Mouse (Mus musculus) yolk sac, embryonic 10.5 days (tissue): ENCODE data around the gene Cdc42bpg.
A peak's percentile ranks its signal among the peaks of the same experiment; 100 is the strongest.
"Not testable (repeated sequence)": the region's sequence is repeated elsewhere in the genome, so short reads cannot be mapped to it uniquely, and the experiment has no call there.

Source experiments
- DNase-seq: peaks from one replicate; pipeline ENCODE4 v3.0.0-alpha.2; 2017; ENCODE audit warnings: low spot score

The Cdc42bpg gene

DNA sequence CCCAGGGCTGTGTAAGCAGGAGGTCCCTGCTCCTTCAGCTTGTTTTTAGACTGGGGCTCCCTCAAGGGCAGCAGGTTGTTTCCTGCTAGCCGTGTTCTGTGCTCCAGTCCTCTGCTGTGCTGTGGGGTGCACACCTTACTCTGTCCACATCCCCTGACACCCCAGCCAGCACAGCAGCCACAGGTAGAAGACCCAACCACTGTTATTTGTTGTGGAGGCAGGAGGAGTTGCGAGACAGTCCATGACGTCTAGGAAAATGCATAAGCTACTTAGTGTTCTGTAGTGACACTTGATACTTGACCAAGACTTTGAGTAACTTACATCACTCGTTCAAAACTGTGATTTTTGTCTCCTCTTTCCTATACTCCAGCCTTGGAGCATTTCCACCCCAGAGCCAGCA is 7.3 kb upstream of the Cdc42bpg start:
- DNase-seq, result no peak

DNA sequence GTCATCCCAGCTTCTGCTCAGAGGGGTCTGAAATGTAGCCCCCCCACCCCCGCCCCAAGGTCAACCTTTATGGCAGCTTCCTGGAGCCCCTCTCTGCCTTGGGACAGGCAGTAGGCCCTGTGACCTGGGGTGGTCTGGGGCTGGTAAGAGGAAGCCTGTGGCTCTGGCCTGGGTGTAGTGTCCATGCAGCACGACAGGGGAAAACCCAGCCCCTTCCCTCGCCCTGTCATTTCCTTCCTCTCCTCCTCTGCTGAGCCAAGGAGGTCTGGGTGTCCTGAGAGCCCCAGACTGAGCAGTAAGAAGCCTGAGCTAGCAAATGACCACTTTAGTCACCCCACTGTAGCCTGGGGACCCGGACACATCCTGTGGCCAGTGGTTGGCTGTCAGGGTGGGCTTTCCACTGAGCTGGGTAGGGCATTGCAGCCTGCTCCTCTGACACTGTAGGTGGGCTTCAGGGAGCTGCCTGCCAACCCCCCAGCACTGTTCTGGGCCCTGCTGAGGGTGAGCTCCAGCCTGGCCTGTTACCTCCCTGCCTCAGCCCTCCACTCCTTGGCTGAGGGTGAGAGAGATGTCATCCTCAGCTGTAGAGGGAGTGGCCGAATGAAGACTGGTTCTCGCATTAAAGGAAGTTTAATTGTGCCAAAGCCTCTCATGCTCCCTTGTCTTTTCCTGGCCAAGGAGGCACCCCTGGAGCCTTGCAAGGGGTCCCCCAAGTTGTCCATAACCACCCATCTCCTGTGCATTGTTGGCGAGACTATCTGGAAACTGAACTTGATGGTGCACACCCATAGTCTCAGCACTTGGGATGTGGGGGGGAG is 6.6 kb upstream of the Cdc42bpg start:
- no peak for DNase-seq

DNA sequence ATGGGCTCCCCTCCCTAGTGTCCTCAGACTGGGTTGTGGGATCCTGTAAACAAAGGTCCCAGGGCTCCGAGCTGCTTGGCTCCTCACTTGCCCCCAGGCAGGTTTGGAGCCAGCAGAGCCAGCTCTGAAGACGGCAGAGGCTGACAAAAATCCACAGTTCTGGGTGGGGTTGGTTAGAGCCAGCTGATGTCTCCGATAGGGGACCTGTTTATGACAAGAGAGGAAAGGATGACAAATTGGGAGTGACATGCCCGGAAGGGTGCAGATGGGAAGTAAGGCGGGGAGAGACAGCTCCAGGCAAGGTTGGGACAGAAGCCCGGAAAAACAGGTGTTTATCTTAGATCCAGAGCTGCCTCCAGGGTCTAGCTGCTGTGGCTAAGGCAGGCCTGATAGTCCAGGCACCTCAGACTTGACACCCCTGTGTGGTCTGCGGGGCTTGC is 5.8 kb upstream of the Cdc42bpg start:
- DNase-seq, result no peak

DNA sequence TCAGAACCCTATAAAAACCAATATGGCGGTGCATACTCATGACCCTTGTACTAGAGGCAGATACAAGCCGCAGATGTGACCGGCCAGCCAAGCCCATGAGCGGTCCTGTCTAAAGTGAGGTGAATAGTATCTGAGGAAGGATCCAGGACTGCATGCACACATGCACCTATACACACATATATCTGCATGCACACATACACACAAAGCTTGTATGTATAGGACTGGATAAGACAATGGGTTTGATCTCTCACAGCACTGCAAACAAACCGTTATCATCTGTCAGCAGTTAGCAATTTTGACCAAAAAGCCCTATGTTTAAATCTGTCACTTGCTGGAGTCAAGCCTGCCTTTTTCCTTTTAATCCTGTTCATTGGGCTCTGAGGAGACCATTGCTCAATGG is 4.1 kb upstream of the Cdc42bpg start:
- DNase-seq, result no peak

DNA sequence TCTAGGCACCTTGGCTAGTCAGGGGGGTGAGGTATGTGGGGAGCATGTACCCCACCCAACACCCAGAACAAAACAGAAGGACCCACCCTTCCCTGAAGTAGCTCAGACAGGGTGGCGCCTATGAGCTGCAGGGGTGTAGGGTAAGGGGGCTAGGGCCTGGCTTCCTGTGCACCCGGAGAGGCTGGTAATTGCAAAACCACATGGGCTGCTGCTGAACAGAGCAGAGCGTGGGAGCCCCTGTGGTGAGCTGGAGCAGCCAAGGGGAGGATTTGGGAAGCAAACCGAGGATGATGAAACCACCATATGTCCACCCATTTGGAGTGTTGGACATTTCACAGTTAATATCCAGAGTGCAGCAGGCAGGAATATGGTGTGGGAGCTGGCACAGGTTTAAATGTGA is 3.7 kb upstream of the Cdc42bpg start:
- DNase-seq, result no peak

DNA sequence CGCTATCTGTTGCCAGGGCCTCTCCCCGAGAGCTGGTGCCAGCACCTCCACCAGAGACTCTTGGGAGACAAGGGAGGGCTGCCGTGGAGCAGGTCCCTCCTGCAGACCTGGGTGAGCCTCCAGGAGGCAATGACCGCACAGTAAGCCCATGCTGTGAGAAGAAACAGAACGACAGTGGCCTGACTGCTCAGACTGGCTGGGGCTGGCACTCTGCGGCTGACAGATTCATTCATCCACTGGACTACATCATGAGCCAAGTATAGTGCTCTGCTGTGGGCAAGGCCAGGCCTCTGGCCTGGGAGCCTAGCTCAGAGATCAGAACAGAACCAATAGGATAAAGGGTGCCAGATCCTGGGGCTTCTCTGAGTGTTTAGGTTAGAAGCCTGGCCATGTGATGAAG is 2.4 kb upstream of the Cdc42bpg start:
- DNase-seq, result no peak

DNA sequence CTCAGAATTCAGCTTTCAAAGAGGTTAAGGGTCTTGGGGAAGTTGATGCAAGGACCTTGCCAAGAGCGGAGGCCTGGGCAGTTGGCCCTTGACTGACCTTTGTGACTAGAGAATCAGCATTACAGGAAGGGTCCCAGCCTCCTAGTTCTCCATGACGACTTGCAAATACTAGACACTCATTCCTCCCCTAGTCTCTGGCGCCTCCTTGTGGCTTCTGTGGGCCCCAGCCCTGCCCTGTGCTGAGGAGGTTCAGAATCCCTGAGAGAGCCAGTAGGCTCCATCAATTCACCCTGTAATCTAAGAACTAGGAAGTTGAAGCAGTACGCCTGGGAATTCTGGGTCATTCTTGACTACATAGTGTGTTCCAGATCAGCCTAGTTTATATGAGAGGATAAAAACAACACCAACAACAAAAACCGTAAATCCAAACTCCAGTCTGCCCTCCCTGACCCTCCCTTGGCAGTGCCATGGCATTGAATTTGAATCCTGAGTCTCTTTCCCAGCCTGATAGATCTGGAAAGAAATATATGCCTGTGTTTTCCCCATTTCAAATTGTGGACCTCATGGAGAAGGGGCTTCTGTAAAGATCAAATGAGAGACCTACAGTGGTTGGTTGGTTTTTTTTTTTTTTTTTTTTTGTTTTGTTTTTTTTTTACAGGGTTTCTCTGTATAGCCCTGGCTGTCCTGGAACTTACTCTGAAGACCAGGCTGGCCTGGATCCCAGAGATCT is 1.3 kb upstream of the Cdc42bpg start:
- DNase-seq, result peak; percentile 93

DNA sequence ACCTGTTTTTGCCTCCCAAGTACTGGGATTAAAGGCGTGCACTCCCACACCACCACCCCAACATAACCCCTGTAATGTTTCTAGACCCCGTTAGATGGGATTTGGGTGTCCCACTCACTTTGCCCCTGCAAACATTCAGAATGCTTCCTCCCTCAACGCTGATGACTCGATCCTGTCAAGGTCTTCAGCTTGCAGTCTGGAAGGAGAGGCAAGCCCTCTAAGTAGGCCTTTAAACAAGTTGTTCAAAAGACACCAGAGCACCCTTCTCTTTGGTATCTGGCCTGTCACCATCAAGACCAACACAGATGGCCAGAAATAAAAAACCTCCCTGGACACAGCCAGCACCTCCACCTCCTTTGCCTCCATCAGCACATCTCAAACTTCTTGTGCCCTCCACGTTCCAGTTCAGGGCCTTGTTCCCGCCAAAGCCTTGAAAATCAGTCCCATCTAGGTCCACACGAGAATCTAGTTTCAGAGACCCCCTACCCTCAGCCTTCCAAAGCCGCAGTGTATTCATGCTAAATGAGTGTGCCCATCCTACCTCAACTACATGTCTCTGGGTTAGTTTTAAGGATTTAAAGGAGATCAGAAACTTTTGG is 640 bp upstream of the Cdc42bpg start:
- no peak for DNase-seq

DNA sequence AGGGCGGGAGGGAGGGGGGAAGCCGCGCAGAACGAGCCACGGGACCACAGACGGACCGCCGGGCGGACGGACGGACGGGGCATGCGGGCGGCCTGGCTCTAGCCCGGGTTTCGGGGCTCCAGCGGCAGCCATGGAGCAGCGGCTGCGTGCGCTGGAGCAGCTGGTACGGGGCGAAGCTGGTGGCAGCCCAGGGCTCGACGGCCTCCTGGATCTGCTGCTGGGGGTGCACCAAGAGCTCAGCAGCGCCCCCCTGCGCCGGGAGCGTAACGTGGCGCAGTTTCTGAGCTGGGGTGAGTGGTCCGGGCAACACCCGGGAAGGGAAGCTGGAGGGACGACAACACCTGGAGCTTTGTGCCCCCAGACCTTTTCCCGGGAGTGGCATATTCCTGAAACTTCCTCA is 330 bp downstream of the Cdc42bpg start:
- DNase-seq, result peak; percentile 84

DNA sequence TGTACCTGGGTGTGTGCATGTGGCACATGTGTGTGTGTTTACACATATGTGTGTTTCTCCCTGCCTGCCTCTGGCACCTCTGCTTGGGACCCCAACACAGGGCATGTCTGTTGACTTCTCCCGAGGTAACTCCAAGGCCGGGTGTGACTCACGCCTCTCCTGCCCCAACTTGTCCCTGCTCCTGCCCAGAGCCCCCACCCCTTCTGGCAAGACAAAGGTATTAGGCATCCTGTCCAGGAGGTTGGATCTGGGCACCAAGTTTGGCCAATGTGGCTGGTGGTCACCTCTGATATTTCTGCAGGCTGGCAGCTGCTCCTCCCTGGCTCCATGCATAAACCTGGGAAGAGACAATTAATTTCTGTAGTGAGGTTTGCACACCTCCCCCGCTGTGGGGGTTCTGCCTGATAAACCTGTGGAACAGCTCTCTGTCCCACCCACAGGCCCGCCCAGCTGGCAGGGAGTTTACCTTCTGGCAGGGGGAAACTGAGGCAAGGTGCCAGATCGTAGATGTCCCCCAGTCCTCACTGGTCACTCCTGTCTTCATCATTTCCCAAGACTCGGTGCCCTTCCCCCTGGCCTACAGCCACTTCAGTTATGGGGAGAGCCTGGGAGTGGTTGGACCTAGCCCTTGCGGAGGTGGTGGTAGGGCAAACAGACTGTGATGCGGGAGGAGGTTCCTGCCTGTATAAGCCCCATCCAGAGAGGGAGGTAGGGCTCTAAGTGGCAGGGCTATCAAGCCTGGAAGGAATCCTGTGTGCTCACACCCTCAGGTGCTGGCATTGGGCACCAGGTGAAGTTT is 1.7 kb downstream of the Cdc42bpg start:
- DNase-seq, result no peak

DNA sequence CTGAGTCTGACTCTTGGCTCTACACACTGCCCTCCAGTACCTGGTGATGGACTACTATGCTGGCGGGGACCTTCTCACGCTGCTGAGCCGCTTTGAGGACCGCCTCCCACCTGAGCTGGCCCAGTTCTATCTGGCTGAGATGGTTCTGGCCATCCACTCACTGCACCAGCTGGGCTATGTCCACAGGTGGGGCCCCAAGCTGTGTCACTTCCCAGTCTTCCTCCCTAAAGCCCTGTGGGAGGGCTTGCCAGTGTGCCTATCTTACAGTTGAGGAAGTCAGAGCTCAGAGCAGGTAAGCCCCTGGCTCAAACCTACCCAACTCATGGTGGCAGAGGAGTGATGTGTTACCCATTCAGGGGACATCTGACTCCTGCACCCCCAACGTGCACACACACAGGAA is 3.9 kb downstream of the Cdc42bpg start:
- no peak for DNase-seq

DNA sequence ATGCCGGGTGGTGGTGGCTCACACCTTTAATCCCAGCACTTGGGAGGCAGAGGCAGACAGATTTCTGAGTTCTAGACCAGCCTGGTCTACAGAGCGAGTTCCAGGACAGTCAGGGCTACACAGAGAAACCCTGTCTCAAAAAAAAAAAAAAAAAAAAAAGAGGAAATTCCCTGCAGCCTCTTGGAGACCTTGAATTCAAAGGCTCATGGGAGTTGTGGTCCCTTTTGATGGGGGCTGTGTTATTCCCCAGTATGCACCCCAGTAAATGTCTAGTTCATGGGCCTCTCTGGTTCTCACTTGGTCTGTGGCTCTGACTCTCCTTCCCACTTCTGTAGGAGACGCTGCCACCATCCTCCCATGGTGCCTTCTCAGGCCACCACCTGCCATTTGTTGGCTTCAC is 5.5 kb downstream of the Cdc42bpg start:
- DNase-seq, result not testable (repeated sequence)

DNA sequence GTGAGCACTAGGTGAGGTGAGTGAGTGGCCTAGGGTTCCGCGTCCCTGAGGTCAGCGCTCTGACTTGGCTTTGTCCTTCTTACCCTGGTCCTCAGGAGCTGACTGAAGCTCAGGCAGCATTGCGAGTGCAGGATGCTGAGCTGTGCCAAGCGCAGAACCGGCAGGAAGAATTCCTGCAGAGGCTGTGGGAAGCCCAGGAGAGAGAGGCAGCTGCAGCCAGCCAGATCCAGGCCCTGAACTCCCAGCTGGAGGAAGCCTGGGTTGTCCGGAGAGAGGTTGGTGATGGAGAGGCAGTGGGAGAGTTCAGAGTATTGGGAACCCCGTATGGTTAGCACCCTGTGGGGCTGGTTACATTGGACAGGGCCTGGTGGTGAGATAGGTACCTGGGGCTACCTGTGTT is 7.5 kb downstream of the Cdc42bpg start:
- no peak for DNase-seq

DNA sequence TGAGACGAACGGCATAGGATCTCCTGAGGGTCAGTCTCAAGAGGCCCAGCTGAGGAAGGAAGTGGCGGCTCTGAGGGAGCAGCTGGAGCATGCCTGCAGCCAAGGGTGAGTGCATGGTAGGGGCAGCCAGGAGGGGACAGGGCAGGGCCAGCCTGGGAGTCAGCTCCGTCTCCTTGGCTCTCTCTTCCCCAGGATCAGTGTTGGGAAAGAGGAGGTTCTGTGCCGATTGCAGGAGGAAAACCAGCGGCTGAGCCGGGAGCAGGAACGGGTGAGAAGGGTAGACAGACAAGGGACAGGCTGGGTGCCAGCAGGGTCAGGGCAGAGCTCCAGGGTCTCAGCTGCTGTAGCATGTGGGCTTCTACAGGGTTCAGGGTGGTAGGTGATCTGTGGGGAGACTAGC is 8.3 kb downstream of the Cdc42bpg start:
- no peak for DNase-seq

DNA sequence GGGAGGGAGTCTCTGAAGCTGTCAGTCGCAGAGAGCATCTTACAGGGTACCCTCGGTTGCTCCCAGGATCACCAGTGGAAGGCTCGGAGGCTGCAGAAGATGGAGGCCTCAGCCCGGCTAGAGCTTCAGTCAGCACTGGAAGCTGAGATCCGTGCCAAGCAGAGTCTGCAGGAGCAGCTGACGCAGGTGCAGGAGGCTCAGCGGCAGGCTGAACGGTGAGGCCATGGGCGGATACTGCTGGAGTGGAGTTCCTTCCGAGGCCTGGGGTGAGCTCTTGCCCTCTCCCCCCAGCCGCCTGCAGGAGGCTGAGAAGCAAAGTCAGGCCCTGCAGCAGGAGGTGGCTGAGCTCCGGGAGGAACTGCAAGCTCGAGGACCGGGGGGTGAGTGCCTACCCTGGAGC is 9.3 kb downstream of the Cdc42bpg start:
- no peak for DNase-seq

DNA sequence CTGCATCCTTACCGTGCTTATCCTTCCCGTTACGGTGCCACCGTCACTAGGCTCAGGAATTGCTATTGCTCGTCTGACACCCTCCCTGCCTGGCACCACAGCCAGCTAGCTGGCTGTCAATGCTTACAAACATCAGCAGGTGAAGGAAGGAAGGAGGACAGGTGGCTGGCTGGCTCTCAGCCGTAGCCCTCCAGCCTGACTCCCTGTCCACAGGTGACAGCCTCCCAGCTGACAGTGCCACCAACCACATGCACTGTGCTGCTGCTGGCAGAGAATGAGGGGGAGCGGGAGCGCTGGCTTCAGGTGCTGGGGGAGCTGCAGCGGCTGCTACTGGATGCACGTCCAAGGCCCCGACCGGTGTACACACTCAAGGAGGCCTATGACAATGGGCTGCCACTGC is 11.9 kb downstream of the Cdc42bpg start:
- DNase-seq, result no peak

DNA sequence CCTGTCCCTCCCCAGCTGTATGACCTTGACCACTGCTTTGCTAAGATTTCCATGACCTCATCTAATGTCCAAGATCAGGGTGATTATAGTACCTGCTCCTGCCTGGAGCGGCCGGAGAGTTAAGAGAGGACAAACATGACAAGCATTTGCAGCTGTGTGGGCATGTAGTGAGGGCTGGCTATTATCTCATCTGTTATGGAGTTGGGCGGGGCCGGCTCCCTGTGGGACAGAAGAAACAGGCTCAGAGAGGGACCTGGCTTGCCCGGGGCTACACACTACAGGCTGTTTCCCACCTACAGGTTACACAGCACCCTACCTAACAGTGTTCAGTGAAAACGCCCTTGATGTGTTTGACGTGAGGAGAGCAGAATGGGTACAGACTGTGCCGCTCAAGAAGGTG is 15.1 kb downstream of the Cdc42bpg start:
- no peak for DNase-seq

DNA sequence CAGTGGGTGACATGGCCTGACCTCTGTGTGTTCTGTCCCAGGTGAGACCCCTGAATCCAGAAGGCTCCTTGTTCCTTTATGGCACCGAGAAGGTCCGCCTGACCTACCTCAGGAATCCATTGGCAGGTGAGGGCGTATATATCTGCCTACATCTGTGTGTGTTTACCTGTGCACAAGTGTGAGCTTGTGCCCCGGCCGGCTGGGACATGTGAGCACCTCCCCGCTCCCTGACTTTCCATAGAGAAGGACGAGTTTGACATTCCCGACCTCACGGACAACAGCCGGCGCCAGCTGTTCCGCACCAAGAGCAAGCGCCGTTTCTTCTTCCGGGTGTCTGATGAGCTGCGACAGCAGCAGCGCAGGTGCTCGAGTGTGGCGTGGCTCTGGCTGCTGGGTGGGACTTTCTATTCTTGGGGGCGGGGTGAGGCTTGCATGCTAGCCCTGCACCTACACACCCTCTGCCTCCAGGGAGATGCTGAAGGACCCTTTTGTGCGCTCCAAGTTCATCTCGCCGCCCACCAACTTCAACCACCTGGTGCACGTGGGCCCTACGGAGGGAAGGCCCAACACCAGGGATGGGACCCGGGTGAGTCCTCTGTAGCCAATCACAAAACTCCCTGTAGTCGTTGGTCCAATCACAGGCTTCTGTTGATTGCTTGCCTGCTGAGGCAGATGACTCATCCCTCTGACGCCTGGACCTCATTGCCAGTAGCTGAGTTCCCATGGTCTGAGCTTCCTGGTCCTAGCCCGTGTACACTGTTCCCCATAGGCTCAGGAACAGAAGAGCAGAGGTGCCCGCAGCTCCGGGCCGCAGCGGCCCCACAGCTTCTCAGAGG is 15.7 kb downstream of the Cdc42bpg start:
- DNase-seq, result no peak

DNA sequence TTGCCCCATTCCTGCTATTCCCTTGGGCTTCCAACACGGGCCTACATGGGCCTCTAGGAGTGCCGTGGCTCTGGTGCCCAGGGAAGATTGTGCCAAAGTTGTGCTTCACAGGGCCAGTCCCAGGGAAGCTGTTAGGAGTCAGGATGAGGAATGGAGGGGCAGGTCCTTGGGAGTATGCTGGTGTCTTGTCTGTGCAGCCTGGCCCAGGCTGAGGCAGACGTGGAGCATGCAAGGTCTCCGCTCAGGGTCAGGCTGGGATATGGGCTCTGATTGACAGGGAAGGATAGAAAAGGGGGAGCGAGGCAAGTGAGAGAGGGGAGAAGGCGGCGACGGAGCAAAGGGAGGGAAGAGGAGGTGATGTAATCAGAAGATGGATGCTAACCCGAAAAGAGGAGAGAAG is 18.5 kb downstream of the Cdc42bpg start:
- no peak for DNase-seq

DNA sequence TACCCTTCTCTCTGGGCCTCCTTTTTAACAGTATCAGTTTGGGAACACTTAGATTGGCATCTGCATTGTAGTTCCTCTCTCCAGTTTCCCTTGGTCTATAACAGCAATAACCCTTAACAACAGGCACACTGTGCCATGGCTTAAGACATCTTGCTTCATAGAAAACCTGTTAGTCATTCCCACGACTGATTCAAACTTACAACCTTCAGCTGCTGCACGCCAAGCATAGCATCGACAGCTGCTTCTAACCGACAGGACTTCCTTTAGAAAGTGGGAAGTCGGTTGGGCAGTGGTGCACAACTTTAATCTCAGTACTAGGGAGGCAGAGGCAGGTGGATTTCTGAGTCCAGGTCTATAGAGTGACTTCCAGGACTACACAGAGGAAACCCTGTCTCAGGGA is 24.9 kb downstream of the Cdc42bpg start:
- DNase-seq, result no peak

DNA sequence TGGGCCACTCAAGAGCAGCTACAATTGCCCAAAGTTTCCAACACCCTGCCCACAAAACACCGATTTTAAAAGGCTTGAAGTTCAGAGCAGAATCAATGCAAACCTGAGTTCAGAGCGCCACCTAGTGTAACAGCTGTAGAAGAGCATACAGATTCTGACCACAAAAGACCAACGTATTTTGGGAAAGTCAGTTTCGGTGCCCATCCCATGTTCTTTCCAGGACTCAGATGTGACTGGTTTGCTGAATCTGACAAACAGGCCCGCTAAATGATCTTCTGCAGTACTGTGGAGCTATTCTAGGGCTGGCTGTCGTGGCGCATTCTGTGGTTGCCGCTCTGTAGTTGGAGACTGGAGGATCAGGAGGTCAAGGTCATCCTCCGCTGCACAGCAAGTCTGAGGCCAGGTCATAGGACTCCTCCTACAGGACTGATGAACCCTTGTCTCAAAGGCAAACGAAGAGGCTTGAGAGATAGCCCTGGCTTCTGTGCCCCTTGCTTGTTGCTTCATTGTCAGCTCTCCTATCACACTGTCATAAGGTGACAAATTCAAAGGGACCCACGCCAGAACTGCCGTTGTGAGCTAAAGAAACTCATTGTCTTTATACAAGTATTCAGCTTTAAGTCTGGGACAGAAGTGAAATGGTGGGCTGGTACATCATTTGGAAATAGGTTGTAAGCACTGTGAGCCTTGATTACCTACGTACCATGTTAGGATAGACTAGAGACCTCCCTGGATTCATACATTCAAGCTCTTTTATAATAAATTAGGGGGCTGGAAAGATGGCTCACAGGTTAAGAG is 25.7 kb downstream of the Cdc42bpg start:
- DNase-seq, result peak; percentile 60
